Mouse (Mus musculus) spleen, embryonic (tissue): ENCODE results near the gene Igsf9.

ENCODE experiments used
- CTCF ChIA-PET: fragments of 350-600 bp; sonication (Branson Sonifier 250); formaldehyde crosslinking; loops from one replicate; lab custom pipeline; 2022; lab: Charles Lee

Igsf9 gene

DNA sequence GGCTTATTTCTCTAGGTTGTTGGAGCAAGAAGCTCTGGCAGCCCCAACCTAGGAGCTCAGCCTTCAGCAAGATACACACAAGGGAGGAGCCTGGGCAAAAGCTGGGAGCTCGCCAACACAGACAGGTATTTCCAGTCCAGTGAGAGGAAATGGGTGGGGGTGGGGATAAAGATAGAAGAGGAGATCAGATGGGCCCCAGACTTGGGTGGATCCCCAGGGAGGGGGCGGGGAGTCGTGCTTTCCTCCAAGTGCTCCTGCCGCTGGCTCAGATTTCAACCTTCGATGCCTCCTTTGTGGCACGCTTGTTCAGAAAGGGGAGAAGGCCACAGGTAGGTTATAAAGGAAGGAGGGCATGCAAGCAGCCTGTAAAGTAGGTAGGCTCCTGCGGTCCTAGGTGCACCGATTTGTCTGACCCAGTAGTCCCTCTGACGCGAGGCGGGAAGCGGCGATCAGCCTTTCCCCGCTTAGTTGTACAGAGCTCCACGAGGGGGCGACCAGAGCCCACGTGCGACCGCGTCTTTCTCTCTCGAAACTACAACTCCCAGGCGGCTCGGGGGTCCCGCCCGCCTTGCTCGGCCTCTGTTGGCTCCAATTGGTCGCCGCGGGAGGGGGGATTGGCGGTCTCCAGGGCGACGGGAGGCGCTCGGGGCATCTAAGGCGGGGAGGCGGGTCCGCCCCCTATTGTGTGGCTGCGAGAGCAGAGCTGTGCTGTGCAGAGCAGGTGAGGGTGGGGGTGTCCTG lies at the start of gene Igsf9:
Igsf9 (plus strand) TSS at position 249 of the 741 bp plus-strand sequence.
- CTCF ChIA-PET: interaction anchor here (0.5 to 0.6 kb wide), 4 partner anchors 9 to 299 kb away, joined by 3 to 4 read pairs (median 4); no protein-coding TSS in a partner anchor

DNA sequence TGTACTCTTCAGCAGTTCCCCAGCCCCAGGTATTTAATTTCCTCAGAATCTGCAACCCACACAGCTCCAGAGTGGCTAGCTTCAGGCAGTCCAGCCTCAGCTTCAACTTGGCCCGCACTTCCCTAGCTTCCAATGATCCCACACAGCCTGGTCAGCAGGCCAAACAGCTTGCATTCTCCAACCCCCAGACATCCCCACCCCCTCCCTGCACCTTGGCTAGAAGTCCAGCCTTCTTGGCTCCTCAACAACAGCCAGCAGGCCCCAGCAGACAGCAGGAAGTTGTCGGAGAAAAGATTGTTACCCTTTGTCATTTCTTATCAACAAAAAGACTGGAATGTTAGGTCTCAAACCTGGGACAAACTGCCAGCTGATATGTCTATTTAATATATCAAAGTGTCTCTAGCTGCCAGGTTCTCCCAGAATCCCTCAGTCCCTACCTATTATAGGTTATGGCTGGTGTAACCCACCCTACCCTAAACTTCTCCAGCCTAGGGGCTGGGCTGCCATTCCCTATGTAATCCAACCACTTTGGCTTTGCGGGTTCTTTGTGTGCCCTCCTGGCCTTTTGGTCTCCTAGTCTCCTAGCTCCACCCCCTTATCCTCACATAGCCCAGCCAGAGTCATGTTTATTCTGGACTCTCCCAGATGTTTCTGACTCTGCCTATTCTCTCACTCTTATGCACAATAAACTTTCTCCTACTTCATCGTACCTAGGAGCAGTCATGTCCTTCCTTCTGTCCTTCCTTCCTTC lies 49.6 kb upstream of the Igsf9 start:
- CTCF ChIA-PET: interaction anchor here (0.5 to 0.7 kb wide), 3 partner anchors 66 to 1554 kb away, joined by 3 to 4 read pairs (median 4); no protein-coding TSS in a partner anchor

- CTCF ChIA-PET: interaction anchor here (0.5 to 0.7 kb wide), 3 partner anchors 65 to 1554 kb away, joined by 3 to 4 read pairs (median 4); no protein-coding TSS in a partner anchor
These were observed 49.0 kb upstream of the Igsf9 start for GRCm38 (mm10) chr1:172432587-172432955.

DNA sequence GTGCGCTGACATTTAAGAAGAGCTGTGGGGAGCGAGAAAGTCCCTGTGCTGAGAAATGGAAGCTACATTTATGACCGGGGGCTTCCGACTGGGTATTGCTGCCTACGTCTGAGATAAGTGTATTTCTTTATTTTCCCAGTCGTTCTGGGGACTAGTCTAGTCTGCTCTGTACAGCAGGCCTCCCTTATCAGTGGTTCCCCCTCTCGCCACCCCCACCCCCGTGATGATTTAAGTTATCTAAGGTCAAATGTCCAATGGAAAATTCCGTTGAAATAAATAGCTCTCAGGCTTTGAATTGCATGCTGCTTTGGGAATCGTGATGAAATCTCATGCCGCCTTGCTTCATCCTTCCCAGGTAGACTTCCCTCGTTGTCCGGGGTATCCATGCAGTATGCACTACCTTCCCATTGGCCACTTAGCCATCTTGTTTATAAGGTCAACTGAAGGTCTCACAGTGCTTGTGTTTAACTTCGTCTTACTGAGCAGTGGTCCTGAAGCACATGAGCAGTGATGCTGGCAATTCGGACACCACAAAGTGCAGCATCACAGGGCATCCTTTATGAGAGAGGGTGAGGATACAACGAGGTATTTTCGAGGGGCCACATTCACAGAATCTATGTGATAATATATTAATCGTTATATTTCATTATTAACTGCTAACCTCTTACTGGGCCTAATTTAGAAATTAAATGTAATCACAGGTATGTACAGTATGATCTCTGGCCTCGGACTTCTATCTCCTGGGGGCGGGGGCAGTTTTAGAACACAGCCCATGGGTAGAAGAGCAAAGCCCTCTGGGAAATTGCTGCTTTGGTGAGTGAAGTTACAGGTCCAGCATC lies 48.4 kb upstream of the Igsf9 start:
- CTCF ChIA-PET: interaction anchor here (0.6 to 0.7 kb wide), 4 partner anchors 31 to 1742 kb away, joined by 3 to 12 read pairs (median 4); no protein-coding TSS in a partner anchor

DNA sequence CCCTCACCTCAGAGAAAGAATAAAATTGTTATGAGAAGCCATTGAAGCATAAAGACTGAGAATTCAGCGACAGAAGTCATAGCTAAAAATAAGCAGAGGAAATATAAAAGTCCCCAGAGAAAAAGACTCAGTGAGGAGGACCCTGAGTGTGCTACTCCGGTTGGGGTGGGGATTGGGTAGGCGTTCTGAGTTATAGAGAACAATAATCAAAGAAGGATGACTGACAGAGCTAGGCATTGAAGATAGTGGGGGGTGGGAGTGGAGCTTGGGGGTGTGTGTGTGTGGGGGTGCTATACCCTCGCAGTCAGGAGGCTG lies 47.8 kb upstream of the Igsf9 start:
- CTCF ChIA-PET: interaction anchor here (0.6 kb wide), 1 partner anchor 1131 kb away, joined by 3 read pairs; no protein-coding TSS in a partner anchor

DNA sequence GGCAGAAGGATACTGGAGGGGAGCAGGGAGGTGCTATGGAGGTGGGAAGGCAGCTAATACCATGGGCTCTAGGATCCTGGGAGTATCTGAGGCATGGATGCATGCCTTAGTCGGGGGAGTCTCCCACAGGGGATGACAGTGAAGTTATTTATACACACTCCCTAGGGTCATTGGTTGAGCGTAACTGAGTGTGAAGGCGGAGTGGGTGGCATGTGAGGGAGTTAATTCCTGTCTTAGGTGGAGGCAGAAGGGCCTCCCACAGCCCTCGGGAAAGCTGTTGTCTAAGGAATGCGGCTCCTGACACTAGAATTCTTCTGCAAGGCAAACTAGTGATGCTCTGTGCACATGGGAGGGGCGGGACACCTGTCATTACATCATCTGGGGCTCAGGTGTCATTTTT lies 44.8 kb upstream of the Igsf9 start:
- CTCF ChIA-PET: no interaction called here

DNA sequence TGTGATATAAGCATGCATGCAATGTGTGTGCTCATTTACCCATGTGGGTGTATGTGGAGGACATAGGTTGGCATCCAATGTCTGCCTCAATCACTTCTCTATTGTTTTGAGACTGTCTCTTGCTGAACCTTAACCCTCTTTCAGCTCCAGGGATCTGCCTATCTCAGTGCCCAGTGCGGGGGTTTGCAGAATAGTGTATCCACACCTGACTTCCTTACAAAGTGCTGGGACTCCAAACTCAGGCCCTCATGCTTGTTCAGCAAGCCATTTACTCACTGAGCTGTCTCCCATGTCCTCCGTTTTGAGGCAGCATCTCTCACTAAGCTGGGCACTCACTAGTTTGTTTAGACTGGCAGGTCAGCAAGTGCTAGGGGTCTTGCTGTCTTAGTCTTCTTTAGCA lies 43.0 kb upstream of the Igsf9 start:
- CTCF ChIA-PET: interaction anchor here (0.6 kb wide), 2 partner anchors 17 to 27 kb away, joined by 3 read pairs; no protein-coding TSS in a partner anchor

DNA sequence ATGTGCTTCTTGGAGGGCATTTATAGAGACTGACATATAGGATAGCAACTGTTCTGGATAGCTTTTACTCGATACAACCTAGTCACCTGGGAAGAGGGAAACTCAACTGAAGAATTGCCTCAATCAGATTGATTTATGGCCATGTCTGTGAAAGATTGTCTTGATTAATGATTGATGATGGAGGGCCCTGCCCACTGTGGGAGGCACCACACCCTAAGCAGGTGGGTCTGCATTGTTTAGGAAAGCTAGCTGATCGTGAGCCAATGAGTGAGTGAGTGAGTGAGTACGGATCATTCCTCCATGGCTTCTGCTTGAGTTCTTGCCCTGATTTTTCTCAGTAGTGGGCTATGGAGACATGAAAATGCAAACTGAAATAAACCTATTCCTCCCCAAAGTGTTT lies 41.1 kb upstream of the Igsf9 start:
- CTCF ChIA-PET: no interaction called here

- CTCF ChIA-PET: interaction anchor here (0.5 kb wide), 1 partner anchor 898 kb away, joined by 3 read pairs; no protein-coding TSS in a partner anchor
These were observed 39.6 kb upstream of the Igsf9 start for GRCm38 (mm10) chr1:172441935-172442445.

DNA sequence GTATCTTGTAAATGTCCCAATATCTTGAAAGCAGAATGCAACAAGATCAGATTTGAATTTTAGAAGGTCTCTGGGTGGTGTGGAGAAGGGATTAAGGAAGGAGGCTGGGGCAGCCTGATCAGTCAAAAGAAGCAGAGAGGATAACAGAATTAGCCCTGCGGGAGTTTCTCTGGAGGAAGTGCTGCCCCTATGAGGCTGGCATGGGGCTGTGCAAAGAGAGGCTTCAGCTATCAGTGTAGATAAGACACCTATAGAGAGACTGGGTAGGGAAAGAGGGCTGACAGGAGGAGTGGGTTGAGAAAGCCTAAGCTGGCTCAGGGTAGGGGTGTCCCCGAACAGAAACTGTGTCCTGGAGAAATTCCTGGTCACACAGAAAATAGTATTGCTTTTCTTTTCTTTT lies 31.4 kb upstream of the Igsf9 start:
- CTCF ChIA-PET: no interaction called here

DNA sequence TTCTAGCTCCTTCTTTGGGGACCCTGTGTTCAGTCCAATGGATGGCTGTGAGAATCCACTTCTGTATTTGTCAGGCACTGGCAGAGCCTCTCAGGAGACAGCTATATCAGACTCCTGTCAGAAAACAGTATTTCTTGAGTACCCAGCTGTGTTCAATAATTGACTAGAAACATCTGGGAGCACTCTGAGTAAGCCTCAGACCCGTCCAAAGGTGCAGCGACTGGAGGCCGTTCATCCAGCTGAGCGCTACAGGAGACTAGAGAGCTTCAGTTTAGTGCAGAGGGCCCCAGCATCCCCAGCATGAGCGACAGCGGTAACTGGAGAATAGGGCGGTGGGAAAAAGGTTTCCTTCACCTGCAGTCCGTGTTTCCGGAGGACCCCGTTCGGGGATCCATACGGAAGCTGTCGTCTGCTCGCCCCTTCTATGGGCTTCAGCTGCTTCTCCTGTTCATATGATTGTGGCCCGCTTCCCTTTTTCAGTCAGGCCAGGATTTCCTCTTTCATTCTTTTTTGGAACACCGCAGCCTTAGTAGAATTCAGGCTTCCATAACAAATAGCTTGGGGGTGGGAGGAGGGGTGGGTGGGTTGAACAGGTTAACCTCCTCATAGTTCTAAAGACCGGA lies 30.6 kb upstream of the Igsf9 start:
- CTCF ChIA-PET: interaction anchor here (0.5 to 0.6 kb wide), 3 partner anchors 22 to 62 kb away, joined by 3 to 24 read pairs (median 4); partner anchors contain the start of gene Igsf9

DNA sequence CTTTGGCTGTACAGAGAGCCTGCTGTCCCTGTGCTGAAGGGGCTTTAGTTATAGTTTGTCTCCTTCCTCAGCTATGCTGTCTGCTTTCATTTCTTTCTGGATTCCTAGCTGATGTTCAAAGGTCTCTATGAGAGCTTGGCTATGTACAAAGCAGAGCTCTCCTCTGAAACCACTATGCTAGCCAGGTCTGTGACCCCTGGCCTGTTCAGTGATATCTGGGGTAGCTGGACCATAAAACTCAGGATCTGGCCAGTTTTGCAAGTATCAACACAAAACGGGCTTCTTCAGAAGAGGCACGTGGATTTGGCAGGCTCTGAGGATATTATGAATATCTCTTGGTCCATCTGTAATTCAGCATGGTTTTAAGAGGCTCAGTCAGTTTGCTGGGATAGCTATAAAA lies 28.7 kb upstream of the Igsf9 start:
- CTCF ChIA-PET: no interaction called here

DNA sequence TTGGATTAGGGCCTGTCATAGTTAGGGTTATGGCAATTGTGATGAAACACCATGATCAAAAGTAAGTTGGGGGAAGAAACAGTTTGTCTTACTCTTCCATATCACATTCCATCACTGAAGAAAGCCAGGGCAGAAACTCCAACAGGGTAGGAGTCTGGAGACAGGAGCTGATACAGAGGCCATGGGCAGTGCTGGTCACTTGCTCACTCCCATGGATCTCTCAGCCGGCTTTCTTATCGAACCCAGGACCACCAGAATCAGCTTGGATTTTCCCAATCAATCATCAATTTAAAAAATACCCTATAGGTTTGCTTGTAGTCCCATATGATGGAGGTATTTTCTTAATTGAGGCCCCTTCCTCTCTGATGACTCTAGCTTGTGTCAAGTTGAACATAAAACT lies 27.8 kb upstream of the Igsf9 start:
- CTCF ChIA-PET: no interaction called here

GRCm38 (mm10) chr1:172455416-172455815 lies 26.2 kb upstream of the Igsf9 start:
- CTCF ChIA-PET: interaction anchor here (0.6 kb wide), 1 partner anchor 17 kb away, joined by 3 read pairs; no protein-coding TSS in a partner anchor

DNA sequence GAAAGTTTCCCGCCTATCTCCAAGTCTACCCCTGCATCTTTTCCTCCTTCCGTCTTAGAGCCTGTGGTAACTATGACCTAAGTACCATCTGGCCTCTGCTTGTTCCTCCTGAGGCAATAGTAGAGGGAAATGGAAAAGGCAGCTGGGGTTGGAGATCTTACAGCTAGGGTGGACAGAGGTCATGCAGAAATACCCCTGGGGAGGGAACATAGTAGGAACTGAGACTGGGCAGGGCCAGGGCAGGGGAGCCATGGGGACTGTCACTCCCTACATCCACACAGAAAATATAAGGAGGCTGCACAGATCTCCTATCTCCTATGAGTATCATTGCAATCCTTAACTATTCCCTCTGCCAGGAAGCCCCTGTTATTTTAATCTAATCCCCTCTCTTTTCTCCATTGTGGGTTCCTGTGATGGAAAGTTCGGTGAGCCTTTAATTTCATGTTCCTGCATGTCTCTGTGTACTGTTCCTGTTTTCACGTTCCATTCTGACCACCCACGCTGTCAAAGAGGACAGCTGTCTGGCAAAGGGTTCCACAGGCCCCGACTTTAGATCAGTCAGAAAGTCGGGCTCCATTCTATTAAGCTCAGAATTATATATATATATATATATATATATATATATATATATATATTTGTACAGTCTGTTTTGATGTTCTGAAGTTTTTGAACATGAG lies 25.4 kb upstream of the Igsf9 start:
- CTCF ChIA-PET: interaction anchor here (0.6 to 0.7 kb wide), 2 partner anchors 8 to 1074 kb away, joined by 3 read pairs; no protein-coding TSS in a partner anchor

GRCm38 (mm10) chr1:172457196-172457595 lies 24.4 kb upstream of the Igsf9 start:
- CTCF ChIA-PET: no interaction called here

DNA sequence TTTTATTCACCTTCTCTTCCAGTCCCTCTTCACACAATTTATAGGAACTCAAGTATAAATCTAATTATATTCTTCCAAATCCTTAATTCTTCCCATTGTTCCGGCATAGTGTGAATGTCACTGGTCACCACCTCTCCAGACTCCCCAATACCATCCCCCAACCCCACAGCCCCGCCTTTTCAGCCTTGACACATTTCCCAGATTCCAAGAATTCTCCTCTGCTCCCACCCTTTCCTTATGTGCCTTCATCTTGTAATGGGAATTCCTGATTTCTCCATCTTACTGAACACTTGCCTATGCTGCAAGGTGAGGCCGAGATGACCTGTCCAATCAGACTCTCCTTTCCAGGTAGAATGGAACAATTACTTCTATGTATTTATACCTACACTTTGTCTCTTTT lies 23.5 kb upstream of the Igsf9 start:
- CTCF ChIA-PET: no interaction called here

DNA sequence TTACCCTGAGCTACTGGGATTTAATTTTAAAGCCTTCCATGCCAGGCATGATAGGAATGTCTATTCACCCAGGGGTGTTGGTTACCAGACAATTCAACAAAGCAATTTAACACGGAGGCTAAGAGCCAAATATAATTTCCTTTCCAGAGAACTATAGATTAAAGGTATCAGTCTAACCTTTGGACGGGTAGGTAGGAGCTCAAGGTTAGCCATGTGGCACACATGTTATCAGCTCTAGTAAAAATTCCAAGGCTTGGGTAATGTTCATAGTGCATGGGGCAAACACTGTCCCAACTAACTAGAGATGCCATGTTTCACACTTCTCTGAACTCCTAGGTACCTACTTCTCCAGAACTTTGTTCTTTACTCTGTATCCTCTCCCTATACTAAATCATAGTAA lies 20.0 kb upstream of the Igsf9 start:
- CTCF ChIA-PET: no interaction called here

DNA sequence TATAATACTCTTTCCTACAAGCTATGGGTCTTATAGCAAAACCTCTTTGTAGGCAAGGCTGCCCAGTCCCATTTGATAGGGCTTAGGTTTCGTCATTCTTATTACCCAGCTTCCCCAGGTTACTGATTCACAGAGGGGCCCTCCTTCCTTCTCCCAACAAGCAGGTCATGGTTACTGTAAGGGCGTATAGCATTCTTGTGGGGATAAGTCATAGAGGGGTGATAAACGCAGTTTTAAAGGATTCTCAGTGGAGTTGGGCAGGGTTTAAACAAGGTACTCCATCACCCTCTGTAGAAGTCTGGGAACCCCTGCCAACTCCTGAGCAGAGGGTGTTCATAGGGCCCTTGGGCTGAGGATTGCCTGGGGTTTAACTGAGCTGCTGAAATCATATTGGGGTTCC lies 19.1 kb upstream of the Igsf9 start:
- CTCF ChIA-PET: no interaction called here
